Mouse (Mus musculus) left cerebral cortex, postnatal 36 days (tissue): ENCODE measurements around the gene Pskh1. TPM values are rescaled to one million over a fixed set of nuclear protein-coding genes. Genes with fewer than 3 reads are reported as not detected.

Experiments
- DNase-seq, 2 experiments: peaks; one replicate each; pipeline ENCODE4 v3.0.0; 2021 to 2022; ENCODE audit warnings: low spot score in 2 of 2, mixed read lengths in 1 of 2
- intact Hi-C: fragments of 180-260 bp; cut with DNase I; formaldehyde crosslinking; loops from one replicate; pipeline ENCODE4 v1.15.1; 2025
- total RNA-seq, 2 experiments: library from RNA; stranded (reverse); gene quantifications; 2 replicates each; pipeline ENCODE4 v1.2.3; 2021

Pskh1 gene
- total RNA-seq, 2 experiments from 2014 or later = 8.6 to 9.7 TPM

GRCm38 (mm10) chr8:105942542-105942941 lies 42.3 kb downstream of the Pskh1 start:
- intact Hi-C loops = no loop called here

GRCm38 (mm10) chr8:105943321-105943739 lies 43.1 kb downstream of the Pskh1 start, which contains the start of gene Lcat:
TSS of gene Lcat (minus strand) at chr8:105943382.
- DNase-seq = no peak
- intact Hi-C loops = no loop called here

More at GRCm38 (mm10) chr8:105942542-105942941, 42.3 kb downstream of the Pskh1 start:
- DNase-seq = no peak

DNA sequence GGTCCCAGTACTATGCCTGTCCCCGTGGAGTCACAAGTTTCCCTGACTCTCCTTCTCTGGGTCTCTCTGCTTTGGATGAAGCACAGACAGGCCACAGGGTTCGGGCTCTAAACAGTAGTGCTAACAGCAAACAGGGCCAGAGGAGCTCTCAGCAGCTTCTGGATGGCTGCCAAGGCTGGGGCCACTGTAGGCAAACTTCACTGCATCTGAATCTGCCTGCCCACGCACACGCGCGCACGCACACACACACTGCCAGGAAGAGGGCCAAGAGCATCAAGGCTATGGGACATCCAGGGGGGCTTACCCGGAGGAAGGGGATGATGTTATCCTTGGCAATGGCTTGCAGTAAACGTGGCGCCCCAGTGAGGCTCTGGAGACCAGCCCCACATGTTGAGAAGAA lies 49.1 kb downstream of the Pskh1 start:
- peak in 1 of 2 experiments; percentile 39 for DNase-seq
- intact Hi-C loops = no loop called here

DNA sequence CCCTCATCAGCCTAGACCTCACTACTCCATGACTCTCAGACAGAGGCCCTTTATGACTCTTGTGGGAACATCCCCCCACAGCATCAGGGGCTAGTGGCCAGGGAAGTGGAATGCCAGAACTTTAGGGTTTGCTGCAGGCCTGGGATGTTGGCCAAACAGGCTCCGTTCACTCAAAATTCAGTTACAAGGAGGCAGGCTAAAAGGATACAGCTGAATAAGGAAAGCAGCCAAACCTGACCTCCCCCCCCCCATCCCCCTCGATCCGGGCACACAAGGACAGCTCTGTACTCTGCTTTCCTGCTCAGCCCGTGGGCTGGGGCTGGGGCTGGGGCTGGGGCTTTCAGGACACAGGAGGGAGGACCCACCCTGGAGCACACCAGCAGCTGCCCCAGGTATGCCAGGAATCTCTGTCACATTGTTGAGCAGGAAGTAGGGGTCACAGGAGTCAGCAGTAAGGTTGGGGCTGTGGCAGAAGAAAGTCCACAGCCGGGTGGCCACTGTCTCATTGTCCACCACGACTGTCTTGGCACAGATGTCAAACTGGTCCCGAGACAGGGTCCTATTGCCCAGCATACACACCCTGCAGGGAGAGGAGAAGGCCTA lies 50.9 kb downstream of the Pskh1 start:
- no peak for DNase-seq
- intact Hi-C loops = no loop called here

DNA sequence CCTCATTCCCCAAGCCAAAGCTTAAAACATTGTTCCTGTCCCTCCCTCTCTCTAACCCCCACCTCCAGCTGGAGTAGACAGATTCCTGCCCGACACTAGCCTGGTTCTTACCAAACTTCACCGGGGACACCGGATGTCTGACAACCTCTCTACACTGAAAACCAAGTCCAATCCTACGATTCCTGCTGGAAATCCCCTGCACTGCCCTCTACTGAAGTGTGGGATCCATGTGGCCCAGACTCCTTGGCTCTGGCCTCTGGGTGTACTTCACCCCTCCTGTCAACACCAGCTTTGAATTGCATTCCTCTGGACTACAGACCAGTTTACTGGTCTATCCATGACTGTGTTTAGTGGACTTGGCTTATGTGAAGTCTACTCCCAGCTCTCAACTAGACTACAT lies 56.3 kb downstream of the Pskh1 start:
- DNase-seq = no peak
- intact Hi-C loops = no loop called here

DNA sequence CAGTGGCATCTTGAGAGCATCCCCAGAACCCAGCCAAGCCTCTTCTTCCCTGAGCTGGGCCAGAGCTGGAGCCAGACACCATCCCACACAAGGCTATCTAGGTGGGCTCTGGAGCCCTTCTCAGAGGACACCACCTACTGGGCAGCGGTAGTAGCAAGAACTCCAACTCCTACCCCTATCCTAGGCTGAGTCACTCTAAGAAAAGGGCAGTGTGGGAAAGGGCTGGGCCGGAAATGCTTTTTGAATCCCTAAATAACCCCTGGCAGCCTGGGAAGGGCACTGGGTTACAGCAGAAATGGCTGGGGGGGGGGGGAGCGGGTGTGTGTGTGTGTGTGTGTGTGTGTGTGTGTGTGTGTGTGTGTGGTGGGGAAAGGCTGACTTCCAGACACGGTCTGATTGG lies 57.6 kb downstream of the Pskh1 start:
- intact Hi-C loops = no loop called here

GRCm38 (mm10) chr8:105959350-105959749 lies 59.1 kb downstream of the Pskh1 start:
- intact Hi-C loops = no loop called here
- no peak for DNase-seq

More for the DNA sequence above, 57.6 kb downstream of the Pskh1 start:
- DNase-seq = no peak

GRCm38 (mm10) chr8:105961101-105961500 lies 60.9 kb downstream of the Pskh1 start:
- no peak for DNase-seq
- intact Hi-C loops = no loop called here

- DNase-seq = no peak
- intact Hi-C loops = no loop called here
Observed at GRCm38 (mm10) chr8:105961536-105961935, 61.3 kb downstream of the Pskh1 start.

GRCm38 (mm10) chr8:105964506-105965265 lies 64.4 kb downstream of the Pskh1 start:
- intact Hi-C loops = loop anchor here (2.0 kb wide), 1 partner anchor 26 kb away; the partner anchor contains the start of gene Psmb10
- no peak for DNase-seq

DNA sequence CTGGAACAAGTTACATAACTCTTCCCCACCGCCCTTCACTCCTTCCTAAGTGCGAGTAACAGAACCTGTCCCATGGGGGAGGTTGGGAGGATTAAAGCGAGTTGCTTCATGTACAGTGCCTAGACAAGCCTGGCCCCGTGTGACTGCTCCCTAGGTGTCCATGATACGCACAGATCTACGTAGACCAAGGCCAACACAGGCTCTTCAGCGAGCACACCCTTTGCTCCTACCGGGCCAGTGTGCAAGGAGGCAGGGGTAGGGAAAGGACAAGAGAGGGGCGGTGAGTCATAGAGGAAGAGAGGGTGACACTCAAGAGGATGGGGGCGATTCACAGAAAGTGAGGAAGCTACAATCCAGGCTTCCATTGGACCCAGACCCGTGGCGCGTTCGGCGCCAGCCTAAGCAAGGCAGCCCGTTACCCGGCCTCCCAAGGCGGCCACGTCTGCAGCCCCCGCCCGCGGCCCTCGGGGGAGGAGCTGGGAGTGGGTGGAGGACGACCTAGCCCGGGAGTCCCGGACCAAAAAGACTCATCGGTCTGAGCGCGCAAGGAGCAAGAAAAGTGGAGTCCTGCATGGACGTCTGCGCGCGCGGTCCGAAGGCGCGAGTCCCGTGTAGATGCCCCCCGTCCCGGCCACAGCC lies 65.1 kb downstream of the Pskh1 start:
- DNase-seq = no peak
- intact Hi-C loops = loop anchor here (2.0 kb wide), 1 partner anchor 27 kb away; the partner anchor contains the start of gene Psmb10

DNA sequence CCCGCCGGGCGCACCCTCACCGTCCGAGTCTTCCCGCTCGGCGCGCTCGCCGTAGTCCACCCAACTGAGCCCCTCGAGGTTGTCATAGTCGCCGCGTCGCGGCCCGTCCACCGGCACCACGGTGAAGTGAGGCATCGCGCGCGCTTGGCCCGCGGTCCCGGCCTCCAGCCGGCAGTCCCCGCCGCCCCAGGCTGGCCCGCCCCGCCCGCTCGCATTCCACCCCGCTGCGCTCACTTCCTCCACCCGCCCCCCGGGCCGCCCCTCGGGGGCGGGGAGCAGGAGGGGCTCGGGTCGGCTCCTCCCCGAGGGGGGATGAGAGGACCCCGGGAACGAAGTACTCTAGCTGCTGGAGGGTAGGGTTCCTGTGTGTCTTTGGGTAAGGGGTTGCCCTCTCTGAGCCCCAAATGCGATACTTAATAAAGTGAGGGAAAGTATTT lies 65.7 kb downstream of the Pskh1 start, which contains the start of gene Slc12a4:
Gene Slc12a4, minus strand, starts transcription at position 193 of the 437 bp plus-strand sequence.
- no peak for DNase-seq
- intact Hi-C loops = loop anchor here (2.0 kb wide), 1 partner anchor 27 kb away; the partner anchor contains the start of gene Psmb10

DNA sequence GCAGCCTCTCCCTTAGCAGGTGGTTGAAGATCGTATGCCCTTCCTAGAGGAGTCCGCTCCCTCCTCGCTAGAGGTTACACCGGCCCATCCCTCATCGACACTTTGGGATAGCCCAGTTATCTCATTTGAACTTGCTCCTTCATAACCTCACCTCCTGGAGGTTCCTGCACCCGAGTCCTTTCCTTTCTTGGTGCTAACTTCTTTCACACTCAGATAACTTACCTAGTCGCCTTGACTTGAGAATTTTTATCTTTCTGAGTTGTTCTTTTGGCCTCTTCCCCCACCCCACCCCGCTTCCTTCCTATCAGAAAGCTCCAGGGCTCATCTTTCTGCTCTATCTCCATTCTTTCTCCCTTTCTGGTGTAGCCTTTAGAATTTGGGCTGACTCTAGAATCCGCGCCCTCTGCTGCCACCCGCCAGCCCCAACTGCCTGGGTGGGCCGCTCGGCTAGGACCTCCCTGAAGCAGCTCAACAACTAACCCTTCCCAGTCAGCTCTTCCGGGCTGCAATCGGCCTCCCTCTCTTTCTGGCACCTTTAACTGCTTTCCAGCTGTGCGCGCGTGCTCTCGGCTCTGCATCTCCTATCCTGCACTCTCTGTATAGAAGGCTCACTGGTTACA lies 66.6 kb downstream of the Pskh1 start:
- no peak for DNase-seq
- intact Hi-C loops = no loop called here

- intact Hi-C loops = no loop called here
- DNase-seq = no peak
Observed at GRCm38 (mm10) chr8:105969367-105969766, 69.1 kb downstream of the Pskh1 start.

- DNase-seq = no peak
- intact Hi-C loops = no loop called here
Observed at GRCm38 (mm10) chr8:105971019-105971720, 70.9 kb downstream of the Pskh1 start.

- DNase-seq = no peak
- intact Hi-C loops = no loop called here
Observed at GRCm38 (mm10) chr8:105975363-105975762, 75.1 kb downstream of the Pskh1 start.

DNA sequence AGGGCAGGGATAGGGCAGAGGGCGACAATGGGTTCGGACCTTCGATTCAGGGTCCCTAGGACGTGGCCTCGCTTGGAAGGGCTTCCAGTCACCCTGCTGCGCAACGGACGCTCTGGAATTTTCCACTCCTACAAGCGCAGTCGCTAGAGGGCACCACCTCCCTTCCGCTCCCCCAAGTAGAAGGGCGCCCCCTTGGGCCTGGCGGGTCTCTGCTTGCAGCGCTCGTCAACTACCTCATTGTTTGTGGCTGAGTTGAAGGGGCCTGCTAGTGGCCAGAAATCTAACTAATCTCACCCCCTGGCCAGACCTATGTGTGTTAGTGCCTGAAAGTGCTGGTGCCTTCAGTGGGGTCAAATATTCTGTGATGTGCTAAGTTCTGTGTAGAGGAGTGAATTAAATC lies 79.1 kb downstream of the Pskh1 start, which contains the start of gene Dpep3:
Gene Dpep3, minus strand, starts transcription at position 105 of the 400 bp plus-strand sequence.
- intact Hi-C loops = no loop called here
- DNase-seq = no peak

- DNase-seq = no peak
- intact Hi-C loops = no loop called here
Observed at GRCm38 (mm10) chr8:105981146-105981545, 80.9 kb downstream of the Pskh1 start.
